Mouse (Mus musculus): Measurements from ENCODE around the gene Dgcr2.

DNA sequence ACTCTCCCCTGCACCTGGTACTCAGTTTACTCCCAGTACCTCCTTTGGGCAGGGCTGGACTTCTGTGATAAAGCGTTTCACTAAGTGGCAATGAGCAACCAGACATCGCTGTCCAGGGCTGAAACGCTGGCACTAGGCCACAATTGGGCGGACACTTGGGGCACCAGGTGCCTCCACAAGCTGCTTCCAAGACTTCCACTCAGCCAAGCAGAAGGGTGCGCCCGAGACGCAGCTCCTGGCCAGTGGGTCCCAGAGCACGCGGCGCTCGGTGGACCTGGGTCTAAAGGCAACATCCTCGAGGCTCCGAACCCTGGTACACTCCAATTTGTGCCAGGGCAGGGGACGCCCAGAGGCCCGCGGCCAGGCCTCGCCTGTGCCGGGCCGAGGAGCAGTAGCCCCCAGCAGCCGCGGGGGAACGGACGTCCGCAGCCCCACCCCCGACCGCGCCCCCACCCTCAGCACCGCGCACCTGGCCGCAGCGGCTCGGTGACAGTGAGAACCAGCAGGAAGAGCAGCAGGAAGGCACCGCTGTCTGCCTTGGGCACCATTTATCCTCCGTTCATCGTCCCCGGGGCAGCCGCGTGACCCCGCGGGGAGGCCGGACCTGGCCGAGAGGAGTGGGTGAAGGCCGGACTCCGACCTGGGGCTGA lies 7.3 kb downstream of the Dgcr2 start:
- TF ChIP-seq POLR2A (IDR thresholded peaks at IDR 0.05; ENCODE audit: borderline replicate concordance, extremely low read depth, insufficient read depth, insufficient read length, poor library complexity, severe bottlenecking) (no peak), CTCF (IDR thresholded peaks at IDR 0.05; ENCODE audit: borderline replicate concordance, extremely low read depth, insufficient read depth, insufficient read length) (no peak)
